Mouse (Mus musculus): ENCODE data around the gene Gja5. TPM values are rescaled to one million over a fixed set of nuclear protein-coding genes. Genes with fewer than 3 reads are reported as not detected.
A peak's percentile ranks its signal among the peaks of the same experiment; 100 is the strongest.
"Not testable (repeated sequence)": the region's sequence is repeated elsewhere in the genome, so short reads cannot be mapped to it uniquely, and the experiment has no call there.

Gene Gja5
- total RNA-seq, 2 experiments from 2014 or later: 1.4 to 1.7 TPM

DNA sequence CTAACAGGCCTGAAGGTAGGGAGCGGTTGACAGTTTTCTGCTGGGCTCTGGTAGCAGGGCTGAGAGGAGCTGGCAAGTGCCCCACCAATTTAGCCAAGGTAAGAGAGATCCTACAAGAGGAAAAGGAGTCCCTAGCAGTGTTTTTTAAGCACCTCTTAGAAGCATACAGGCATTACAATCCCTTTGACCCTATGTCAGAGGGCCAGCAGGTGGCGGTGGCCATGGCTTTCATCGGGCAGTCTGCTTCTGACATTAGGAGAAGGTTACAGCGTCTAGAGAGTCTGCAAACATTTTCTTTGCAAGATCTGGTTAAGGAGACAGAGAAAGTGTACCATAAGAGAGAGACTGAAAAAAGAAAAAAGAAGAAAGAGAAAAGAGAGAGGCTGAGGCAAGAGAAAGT, 183.8 kb downstream of the Gja5 start:
- DNase-seq; intact Hi-C loops (cut with DNase I): not testable (repeated sequence)

DNA sequence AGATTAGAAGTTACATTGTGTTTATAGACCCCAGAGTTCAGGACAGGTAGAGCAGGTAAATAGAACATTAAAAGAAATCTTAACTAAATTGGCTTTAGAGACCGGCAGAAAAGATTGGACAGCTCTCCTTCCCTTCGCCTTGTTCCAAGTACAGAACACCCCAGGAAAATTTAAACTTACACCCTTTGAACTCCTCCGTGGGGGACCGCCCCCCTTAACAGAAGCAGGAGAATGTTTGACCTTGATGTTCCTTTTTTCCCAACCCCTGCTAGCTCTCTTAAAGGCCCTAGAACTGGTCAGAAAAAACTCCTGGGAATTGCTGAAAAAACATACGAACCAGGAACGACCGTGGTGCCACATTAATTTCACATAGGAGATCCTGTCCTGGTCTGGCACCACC, 187.5 kb downstream of the Gja5 start:
- intact Hi-C loops (cut with DNase I); DNase-seq: not testable (repeated sequence)

DNA sequence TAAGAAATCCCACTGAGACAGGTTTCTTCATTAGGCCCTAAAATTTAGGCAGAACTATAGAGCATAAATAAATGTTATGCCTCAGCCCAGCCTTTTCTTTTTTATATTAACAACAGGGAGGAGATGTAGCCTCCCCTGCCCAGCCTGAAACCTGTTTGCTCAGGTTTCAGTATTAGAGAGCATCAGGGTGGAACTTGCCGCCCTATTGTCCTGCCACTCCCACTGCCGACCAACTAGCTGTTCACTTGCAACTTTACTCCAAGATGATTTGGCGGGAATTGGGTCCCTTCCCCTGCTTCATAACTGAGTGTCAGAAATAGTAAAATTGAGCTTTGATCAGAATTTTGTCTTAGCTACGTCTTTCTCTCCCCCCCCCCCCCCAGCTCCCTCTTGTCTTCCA, 192.2 kb downstream of the Gja5 start:
- DNase-seq; intact Hi-C loops (cut with DNase I): not testable (repeated sequence)

DNA sequence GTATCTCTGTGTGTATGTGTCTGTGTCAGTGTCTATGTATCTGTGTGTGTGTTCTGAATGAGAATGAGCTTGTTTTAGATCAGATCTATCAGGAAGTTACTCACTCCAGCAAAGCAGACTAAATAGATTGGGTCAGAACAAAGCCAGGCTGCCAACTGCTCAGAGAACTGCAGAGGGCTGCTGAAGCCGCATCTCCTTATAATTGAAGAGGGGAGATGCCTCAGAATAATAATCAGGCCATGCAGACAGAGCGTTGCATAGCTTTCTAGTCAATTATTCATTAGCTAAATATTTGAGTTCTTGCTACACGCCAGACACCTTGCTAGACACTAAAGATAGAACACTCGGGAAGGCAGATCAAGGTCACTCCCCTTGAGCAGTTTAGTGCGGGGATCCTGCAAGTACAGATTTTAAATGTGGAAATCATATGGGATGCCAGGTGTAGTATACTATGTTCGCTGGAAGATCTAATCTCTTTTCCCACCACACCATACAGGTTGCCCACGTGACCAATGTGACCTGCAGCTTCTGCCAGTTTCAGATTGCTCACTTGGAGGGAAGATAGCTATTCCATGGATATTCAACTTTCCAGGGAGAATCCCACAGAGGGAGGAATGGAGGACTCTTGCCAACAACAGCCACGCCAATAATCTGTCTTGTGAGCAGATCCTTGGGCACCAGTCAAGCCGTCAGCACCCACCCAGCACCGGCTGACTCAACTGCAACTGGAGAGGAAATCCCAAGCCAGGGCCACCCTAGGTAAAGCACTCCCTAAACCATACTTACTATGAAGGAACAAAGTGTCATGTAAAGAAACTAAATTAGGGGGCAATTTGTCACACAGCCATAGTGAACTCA, 196.5 kb downstream of the Gja5 start:
- intact Hi-C loops (cut with DNase I): no loop called here
- DNase-seq: peak; percentile 41

DNA sequence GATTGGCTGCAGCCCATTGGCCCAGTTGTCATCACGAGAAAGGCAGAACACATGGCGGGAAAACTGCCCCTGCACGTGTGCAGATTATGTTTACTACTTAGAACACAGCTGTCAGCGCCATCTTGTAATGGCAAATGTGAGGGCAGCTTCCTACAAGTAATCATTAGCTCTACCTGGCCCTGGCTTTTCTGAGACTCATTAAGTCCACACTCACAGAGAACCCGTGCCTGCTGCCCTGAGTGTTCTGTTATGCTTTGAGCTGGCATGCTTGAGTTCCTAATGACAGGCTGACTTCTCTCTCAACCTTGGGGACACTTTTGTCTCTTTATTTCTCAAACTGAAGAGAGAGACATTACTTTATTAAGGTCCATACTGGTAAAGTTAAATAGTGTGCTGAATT, 199.5 kb downstream of the Gja5 start:
- intact Hi-C loops (cut with DNase I); DNase-seq: not testable (repeated sequence)

DNA sequence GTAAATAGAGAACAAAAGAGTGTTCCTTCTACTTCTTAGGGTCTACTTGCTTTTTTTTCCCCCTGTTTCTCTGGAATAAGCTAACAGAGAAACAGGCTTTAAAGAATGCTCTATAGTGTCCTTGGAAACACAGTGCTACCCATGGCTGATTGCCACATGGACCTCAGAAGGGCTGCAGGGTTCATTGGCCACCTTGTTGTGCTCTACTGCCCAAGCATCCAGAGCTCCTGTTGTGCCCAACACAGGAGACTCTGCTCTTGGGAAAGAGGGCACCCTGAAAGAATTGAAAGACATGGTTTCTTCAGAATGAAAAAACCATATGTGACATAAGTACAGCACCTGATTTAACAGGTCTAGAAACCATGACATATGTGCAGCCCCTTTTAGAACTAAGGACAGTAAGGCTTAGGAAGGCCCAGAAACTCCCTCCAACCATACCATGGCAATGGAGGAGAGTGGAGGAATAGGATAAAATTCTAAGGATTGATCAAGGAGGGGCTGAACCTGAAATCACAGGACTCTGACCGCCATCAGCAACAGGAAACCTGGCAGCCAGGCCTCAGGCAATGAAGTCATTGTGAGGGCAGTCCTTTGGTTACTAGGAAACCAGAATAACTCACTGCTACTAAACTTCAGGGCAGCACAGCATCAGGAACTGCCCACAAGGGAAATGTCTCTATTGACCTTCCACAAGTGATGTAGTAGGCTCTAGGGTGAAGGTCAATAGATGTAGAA, 200.4 kb downstream of the Gja5 start:
- DNase-seq: no peak
- intact Hi-C loops (cut with DNase I): no loop called here

DNA sequence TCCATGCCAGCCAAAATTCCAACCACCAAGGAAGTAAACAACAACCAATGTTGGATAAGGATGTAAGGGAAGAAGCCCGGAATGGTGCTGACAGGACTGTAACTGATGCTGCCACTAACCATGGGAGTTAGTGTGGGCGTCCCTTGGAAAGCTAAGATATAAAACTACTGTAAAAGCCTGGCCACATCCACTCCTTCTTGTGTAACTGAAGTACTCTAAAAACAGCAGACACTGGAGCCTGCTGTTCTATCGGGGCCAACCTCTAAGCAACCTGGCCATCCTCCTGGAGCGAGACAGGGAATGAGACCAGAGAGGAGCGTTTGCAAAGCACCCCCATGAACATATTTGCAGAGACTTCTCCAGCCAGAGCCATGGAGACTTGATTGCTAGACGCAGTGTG, 213.0 kb downstream of the Gja5 start:
- DNase-seq: no peak
- intact Hi-C loops (cut with DNase I): no loop called here

DNA sequence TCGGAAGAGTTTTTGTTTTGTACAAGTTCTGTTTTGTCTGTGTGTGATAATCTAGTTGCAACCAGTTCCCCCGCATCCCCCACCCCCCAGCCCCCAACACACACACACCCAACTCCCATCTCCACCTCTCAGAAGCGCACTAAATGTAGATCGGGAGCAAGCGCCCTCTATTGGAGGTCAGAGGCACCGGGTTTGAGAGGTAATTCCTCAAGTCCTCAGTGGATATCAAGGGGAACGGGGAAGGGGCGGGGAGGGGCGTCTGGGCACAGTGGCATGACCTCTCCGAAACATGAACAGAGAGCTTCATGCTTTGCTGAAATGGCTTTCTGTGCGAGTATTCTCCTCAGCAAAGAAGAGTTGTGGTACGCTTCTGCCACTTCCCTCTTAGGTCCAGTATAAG, 213.8 kb downstream of the Gja5 start:
- DNase-seq: no peak
- intact Hi-C loops (cut with DNase I): no loop called here

DNA sequence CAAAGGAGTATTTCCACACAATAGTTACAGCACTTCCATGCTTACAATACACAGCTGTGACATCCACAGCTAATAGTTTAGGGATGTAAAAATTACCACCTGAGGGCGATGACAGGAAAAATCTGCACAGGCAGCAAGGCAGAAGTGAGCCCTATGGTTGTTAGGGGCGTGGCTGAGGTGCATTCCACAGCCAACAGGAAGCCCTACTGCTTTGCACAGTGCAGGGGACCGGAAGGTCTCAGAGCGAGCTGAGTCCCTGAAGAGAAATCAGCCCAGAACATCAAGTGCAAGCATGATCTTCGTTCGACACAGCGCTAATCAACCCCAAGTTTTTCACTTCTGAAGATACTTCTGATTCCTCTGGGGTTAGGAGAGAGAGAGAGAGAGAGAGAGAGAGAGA, 219.7 kb downstream of the Gja5 start:
- intact Hi-C loops (cut with DNase I): no loop called here
- DNase-seq: no peak

Other genes starting within 250 kb of the Gja5 start
- 1 to 10 TPM; 6.0 to 7.0 TPM for gene Ankrd35, start 234.6 kb upstream of the Gja5 start, total RNA-seq (2021)
- 10 to 100 TPM; 31.9 to 36.0 TPM for gene Pias3, start 208.3 kb upstream of the Gja5 start, total RNA-seq (2021)
- 1 to 10 TPM; 5.3 to 5.4 TPM for gene Nudt17, start 196.1 kb upstream of the Gja5 start, total RNA-seq (2021)
- gene Polr3c, start 177.1 kb upstream of the Gja5 start, total RNA-seq (2021): 10 to 100 TPM; 27.0 to 28.0 TPM
- 10 to 100 TPM; 44.3 to 50.0 TPM for gene Rnf115, start 177.0 kb upstream of the Gja5 start, total RNA-seq (2021)
- gene Pdzk1, start 75.4 kb upstream of the Gja5 start, total RNA-seq (2021): not detected
- not detected for gene Cd160, start 75.3 kb upstream of the Gja5 start, total RNA-seq (2021)
- 10 to 100 TPM; 36.0 to 42.8 TPM for gene Gpr89, start 653 bp downstream of the Gja5 start, total RNA-seq (2021)
- gene Gja8, start 21.3 kb downstream of the Gja5 start, total RNA-seq (2021): not detected